Mouse (Mus musculus) MEL (cell line): ENCODE measurements around the gene Nlk. TPM values are rescaled to one million over a fixed set of nuclear protein-coding genes. Genes with fewer than 3 reads are reported as not detected.

ENCODE experiments used
- DNase-seq: peaks from one replicate; pipeline ENCODE4 v3.0.0; 2011; ENCODE audit warnings: low read depth, low spot score
- H3K27ac ChIP-seq: 2 replicates; pipeline ENCODE4 v1.5.1; 2012; ENCODE audit warnings: low read depth, mild to moderate bottlenecking, control low read depth, low read length, moderate library complexity; ENCODE audit not compliant: control insufficient read depth
- H3K27me3 ChIP-seq, 2 experiments: fragments of 150-350 bp in 1 of 2; sonication (generic) in 1 of 2; 2 replicates each; pipeline ENCODE4 v1.6.1; 2012; ENCODE audit warnings: low read length in 2 of 2, mild to moderate bottlenecking in 2 of 2, improper control_type of control experiment in 1 of 2, moderate library complexity in 1 of 2; ENCODE audit not compliant: insufficient read depth in 2 of 2, control insufficient read depth in 1 of 2
- H3K36me3 ChIP-seq, 2 experiments: 2 replicates each; pipeline ENCODE4 v1.6.1; 2012 to 2014; ENCODE audit warnings: low read length in 2 of 2, improper control_type of control experiment in 1 of 2, inconsistent platforms in 1 of 2, mild to moderate bottlenecking in 1 of 2; ENCODE audit not compliant: insufficient read depth in 2 of 2, control insufficient read depth in 1 of 2
- H3K4me1 ChIP-seq, 2 experiments: fragments of 150-350 bp in 1 of 2; sonication (generic) in 1 of 2; 2 replicates each; pipeline ENCODE4 v1.6.1; 2012; ENCODE audit warnings: low read length in 2 of 2, improper control_type of control experiment in 1 of 2, mild to moderate bottlenecking in 1 of 2; ENCODE audit not compliant: insufficient read depth in 2 of 2, control insufficient read depth in 1 of 2
- H3K4me3 ChIP-seq, 2 experiments: fragments of 150-350 bp in 1 of 2; sonication (generic) in 1 of 2; 2 replicates each; pipeline ENCODE4 v1.5.1; 2012; ENCODE audit warnings: low read depth in 2 of 2, low read length in 2 of 2, mild to moderate bottlenecking in 2 of 2, moderate library complexity in 2 of 2, control low read depth in 1 of 2, improper control_type of control experiment in 1 of 2; ENCODE audit not compliant: control insufficient read depth in 1 of 2, insufficient read depth in 1 of 2
- H3K79me2 ChIP-seq: 2 replicates; pipeline ENCODE4 v1.6.1; 2012; ENCODE audit warnings: mild to moderate bottlenecking, low read length, moderate library complexity; ENCODE audit not compliant: control insufficient read depth, poor library complexity, insufficient read depth
- H3K9ac ChIP-seq: 2 replicates; pipeline ENCODE4 v1.6.1; 2012; ENCODE audit warnings: low read depth, mild to moderate bottlenecking, control low read depth, low read length, moderate library complexity; ENCODE audit not compliant: control insufficient read depth, poor library complexity, severe bottlenecking
- H3K9me3 ChIP-seq: fragments of 150-350 bp; sonication (generic); replicated peaks from 2 replicates; pipeline ENCODE4 v1.6.1; 2012; ENCODE audit warnings: mild to moderate bottlenecking, low read length, improper control_type of control experiment, moderate library complexity; ENCODE audit not compliant: insufficient read depth
- CHD1 ChIP-seq: IDR thresholded peaks from 2 replicates; pipeline ENCODE4 v1.6.1; 2012; ENCODE audit warnings: low read depth, mild to moderate bottlenecking, inconsistent platforms, low read length, improper control_type of control experiment
- CHD2 ChIP-seq: IDR thresholded peaks from 2 replicates; pipeline ENCODE4 v1.6.1; 2011; ENCODE audit warnings: low read length, improper control_type of control experiment
- ELF1 ChIP-seq: IDR thresholded peaks from 2 replicates; pipeline ENCODE4 v1.6.1; 2014; ENCODE audit warnings: low read depth, mild to moderate bottlenecking, inconsistent platforms, low read length, improper control_type of control experiment, moderate library complexity
- EP300 ChIP-seq, 2 experiments: IDR thresholded peaks; 2 replicates each; pipeline ENCODE4 v1.6.1; 2011; ENCODE audit warnings: improper control_type of control experiment in 2 of 2, low read length in 2 of 2, low read depth in 1 of 2, mild to moderate bottlenecking in 1 of 2
- ETS1 ChIP-seq: IDR thresholded peaks from 2 replicates; pipeline ENCODE4 v1.6.1; 2012; ENCODE audit warnings: low read depth, mild to moderate bottlenecking, inconsistent platforms, low read length, improper control_type of control experiment, moderate library complexity
- GABPA ChIP-seq: IDR thresholded peaks from 2 replicates; pipeline ENCODE4 v1.6.1; 2012; ENCODE audit warnings: low read depth, mild to moderate bottlenecking, inconsistent platforms, low read length, improper control_type of control experiment, moderate library complexity
- GATA1 ChIP-seq: IDR thresholded peaks from 2 replicates; pipeline ENCODE4 v1.6.1; 2011; ENCODE audit warnings: low read depth, low read length, improper control_type of control experiment
- HCFC1 ChIP-seq: IDR thresholded peaks from 2 replicates; pipeline ENCODE4 v1.6.1; 2012; ENCODE audit warnings: low read depth, mild to moderate bottlenecking, inconsistent platforms, low read length, improper control_type of control experiment, moderate library complexity
- KAT2A ChIP-seq: conservative IDR thresholded peaks from 2 replicates; pipeline ENCODE4 v1.6.1; 2012; ENCODE audit warnings: low read depth, low read length, improper control_type of control experiment, inconsistent platforms
- MAFK ChIP-seq: IDR thresholded peaks from 2 replicates; pipeline ENCODE4 v1.6.1; 2011; ENCODE audit warnings: low read depth, mild to moderate bottlenecking, low read length, improper control_type of control experiment, borderline replicate concordance
- MAX ChIP-seq: IDR thresholded peaks from 2 replicates; pipeline ENCODE4 v1.6.1; 2011; ENCODE audit warnings: low read length, improper control_type of control experiment
- MEF2A ChIP-seq: IDR thresholded peaks from 2 replicates; pipeline ENCODE4 v1.6.1; 2014; ENCODE audit warnings: low read depth, mild to moderate bottlenecking, inconsistent platforms, low read length, improper control_type of control experiment; ENCODE audit not compliant: poor library complexity, insufficient replicate concordance, severe bottlenecking; ENCODE audit errors: extremely low read depth
- MYB ChIP-seq: IDR thresholded peaks from 2 replicates; pipeline ENCODE4 v1.6.1; 2011; ENCODE audit warnings: mild to moderate bottlenecking, low read depth, low read length, improper control_type of control experiment
- MYC ChIP-seq: IDR thresholded peaks from 2 replicates; pipeline ENCODE4 v1.6.1; 2011; ENCODE audit warnings: low read depth, mild to moderate bottlenecking, low read length, improper control_type of control experiment, moderate library complexity
- NRF1 ChIP-seq: IDR thresholded peaks from 2 replicates; pipeline ENCODE4 v1.6.1; 2014; ENCODE audit warnings: low read depth, mild to moderate bottlenecking, inconsistent platforms, low read length, improper control_type of control experiment, moderate library complexity; ENCODE audit not compliant: poor library complexity, insufficient read depth, severe bottlenecking
- POLR2A ChIP-seq, 2 experiments: IDR thresholded peaks; 2 replicates each; pipeline ENCODE4 v1.6.1; 2011 to 2012; ENCODE audit warnings: low read length in 2 of 2, mild to moderate bottlenecking in 2 of 2, control low read depth in 1 of 2, improper control_type of control experiment in 1 of 2, low read depth in 1 of 2, moderate library complexity in 1 of 2; ENCODE audit not compliant: control insufficient read depth in 1 of 2, insufficient read depth in 1 of 2, poor library complexity in 1 of 2
- SIN3A ChIP-seq: IDR thresholded peaks from 2 replicates; pipeline ENCODE4 v1.6.1; 2012; ENCODE audit warnings: low read length, improper control_type of control experiment, inconsistent platforms
- TCF12 ChIP-seq: IDR thresholded peaks from 2 replicates; pipeline ENCODE4 v1.6.1; 2014; ENCODE audit warnings: low read depth, mild to moderate bottlenecking, inconsistent platforms, low read length, improper control_type of control experiment, moderate library complexity
- UBTF ChIP-seq: IDR thresholded peaks from 2 replicates; pipeline ENCODE4 v1.6.1; 2012; ENCODE audit warnings: low read depth, mild to moderate bottlenecking, inconsistent platforms, low read length, improper control_type of control experiment, moderate library complexity, borderline replicate concordance; ENCODE audit not compliant: insufficient read depth
- USF1 ChIP-seq: IDR thresholded peaks from 2 replicates; pipeline ENCODE4 v1.6.1; 2014; ENCODE audit warnings: low read depth, mild to moderate bottlenecking, inconsistent platforms, low read length, improper control_type of control experiment, moderate library complexity
- USF2 ChIP-seq, 2 experiments: IDR thresholded peaks; 2 replicates each; pipeline ENCODE4 v1.6.1; 2011 to 2012; ENCODE audit warnings: improper control_type of control experiment in 2 of 2, low read length in 2 of 2, borderline replicate concordance in 1 of 2, inconsistent platforms in 1 of 2, low read depth in 1 of 2, mild to moderate bottlenecking in 1 of 2; ENCODE audit not compliant: insufficient read depth in 1 of 2
- ZC3H11A ChIP-seq: IDR thresholded peaks from 2 replicates; pipeline ENCODE4 v1.6.1; 2012; ENCODE audit warnings: low read depth, mild to moderate bottlenecking, inconsistent platforms, low read length, improper control_type of control experiment
- ZMIZ1 ChIP-seq: IDR thresholded peaks from 2 replicates; pipeline ENCODE4 v1.6.1; 2012; ENCODE audit warnings: low read depth, mild to moderate bottlenecking, inconsistent platforms, low read length, improper control_type of control experiment, moderate library complexity
- polyA plus RNA-seq, 2 experiments: library from polyadenylated mRNA; stranded (reverse) in 1 of 2; unstranded in 1 of 2; fragments of >175 nt in 1 of 2; fragments of >200 nt in 1 of 2; gene quantifications; 2 replicates each; pipeline versions ENCODE4 v1.2.1 to v1.2.4; 2012; ENCODE audit warnings: low replicate concordance in 2 of 2, low read depth in 1 of 2; ENCODE audit not compliant: insufficient read length in 2 of 2, insufficient read depth in 1 of 2, missing spikeins in 1 of 2
- total RNA-seq: library from RNA; depleted of rRNA; stranded (reverse); fragments of 300-350 nt; gene quantifications from 2 replicates; pipeline ENCODE4 v1.2.3, GENCODE M21; 2012

The Nlk gene
- total and polyA plus RNA-seq, 3 experiments: 16.9 to 17.9 TPM; not detected in 1

DNA sequence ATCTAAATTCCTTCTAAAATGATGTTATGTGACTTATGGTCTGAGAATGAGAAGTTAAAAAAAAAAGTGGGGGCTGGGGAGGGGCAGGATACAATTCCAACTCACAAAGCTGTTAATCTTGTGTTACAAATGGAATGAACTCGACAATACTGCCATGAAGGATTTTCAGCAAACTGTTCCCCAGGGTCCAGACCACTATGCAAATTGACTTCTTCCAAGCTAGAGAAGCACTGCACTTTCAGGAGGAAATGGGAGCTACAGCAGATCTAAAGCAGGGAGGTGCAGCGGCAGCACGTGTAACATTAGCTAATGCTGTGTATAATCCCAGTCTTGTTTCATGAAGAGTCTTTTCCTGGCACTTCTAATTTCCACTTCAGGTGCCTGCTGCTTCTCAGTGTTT is 55.0 kb downstream of the Nlk start:
- Histone ChIP-seq H3K9ac (no peak overlapping the region), H3K4me1 (no peaks in the 10 kb centered on the region), H3K9me3 (no peaks in the 10 kb centered on the region), H3K27ac (no peak overlapping the region), H3K36me3 (no peaks in the 10 kb centered on the region; a peak in 1 of 4 replicates), H3K27me3 (no peaks in the 10 kb centered on the region), H3K4me3 (no peak overlapping the region), H3K79me2 (no peaks in the 10 kb centered on the region; the same call in 1 of the 2 replicates)
- TF ChIP-seq GATA1 (no peak), ETS1 (no peak), ZMIZ1 (no peak), KAT2A (no peak), MEF2A (no peak), GABPA (no peak), HCFC1 (no peak), USF2 (IDR thresholded peaks at IDR 0.05; ENCODE audit: borderline replicate concordance in 1 of 2, insufficient read depth in 1 of 2, low read depth in 1 of 2, low read length in 2 of 2) (no peak), MYC (no peak), POLR2A (IDR thresholded peaks at IDR 0.05; ENCODE audit: control insufficient read depth in 1 of 2, insufficient read depth in 1 of 2, low read depth in 1 of 2, low read length in 2 of 2, poor library complexity in 1 of 2) (no peak), NRF1 (no peak)
- no peak for DNase-seq

- no peaks in the 10 kb centered on the region for H3K27me3 ChIP-seq
- no peaks in the 10 kb centered on the region for H3K79me2 ChIP-seq
- no peaks in the 10 kb centered on the region for H3K4me1 ChIP-seq
- DNase-seq: no peak
- H3K9me3 ChIP-seq: no peaks in the 10 kb centered on the region
- TF ChIP-seq TCF12 (no peak), MAX (no peak), ZC3H11A (no peak), UBTF (no peak), GABPA (no peak), POLR2A (IDR thresholded peaks at IDR 0.05; ENCODE audit: control insufficient read depth in 1 of 2, insufficient read depth in 1 of 2, low read depth in 1 of 2, low read length in 2 of 2, poor library complexity in 1 of 2) (no peak), CHD2 (no peak), EP300 (IDR thresholded peaks at IDR 0.05; ENCODE audit: low read depth in 1 of 2, low read length in 2 of 2) (no peak), ELF1 (no peak), ZMIZ1 (no peak), MAFK (no peak), CHD1 (no peak), SIN3A (no peak), MYB (no peak), USF1 (no peak)
- TF ChIP-seq, all 39 proteins: peak for 0
- H3K36me3 ChIP-seq: no peaks in the 10 kb centered on the region; a peak in 2 of 4 replicates
- H3K27ac ChIP-seq: no peak overlapping the region
- no peak overlapping the region for H3K4me3 ChIP-seq
- no peak overlapping the region for H3K9ac ChIP-seq
Measured at GRCm38 (mm10) chr11:78641088-78641487, 56.1 kb downstream of the Nlk start.
